Mouse (Mus musculus) thymus, adult 2 months (tissue): ENCODE measurements around the gene Smad9.

Experiments used
- CTCF ChIP-seq: fragments of 200-500 bp; IDR thresholded peaks from 2 replicates; pipeline ENCODE4 v1.5.1; 2012; ENCODE audit warnings: mild to moderate bottlenecking, control low read depth, low read length, moderate library complexity, borderline replicate concordance; ENCODE audit not compliant: control insufficient read depth, poor library complexity, insufficient read depth; ENCODE audit errors: extremely low read depth
- POLR2A ChIP-seq: fragments of 200-500 bp; IDR thresholded peaks from 2 replicates; pipeline ENCODE4 v1.6.1; 2012; ENCODE audit warnings: mild to moderate bottlenecking, low read length, control low read depth, moderate library complexity; ENCODE audit not compliant: control insufficient read depth, poor library complexity, insufficient read depth; ENCODE audit errors: extremely low read depth

GRCm38 (mm10) chr3:54736101-54736927 lies 19.1 kb upstream of the Smad9 start:
- no peak for TF ChIP-seq POLR2A
- TF ChIP-seq CTCF = no peak
